Mouse (Mus musculus): ENCODE measurements around the gene Cul4a.

DNA sequence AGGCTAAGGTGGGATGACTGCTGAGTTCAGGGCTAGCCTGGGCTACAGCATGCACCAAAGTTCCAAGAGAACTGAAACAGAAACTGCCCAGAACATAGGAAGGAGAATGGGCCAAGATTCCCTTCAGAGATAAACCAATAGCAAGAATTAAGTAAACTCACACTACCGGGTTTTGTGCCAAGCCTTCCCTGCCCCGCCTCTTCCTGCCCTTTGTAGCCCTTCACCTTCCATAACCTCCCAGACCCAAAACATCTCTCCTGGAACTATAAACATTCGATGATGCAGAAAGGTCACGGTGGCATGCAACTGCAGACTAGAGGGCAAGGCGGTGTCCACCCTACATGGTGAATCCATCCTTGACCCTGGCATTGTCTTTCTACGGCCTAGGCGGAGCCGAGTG lies 84.8 kb downstream of the Cul4a start:
- TF ChIP-seq EP300 (IDR thresholded peaks at IDR 0.05; ENCODE audit: low read depth) (no peak), CTCF (IDR thresholded peaks at IDR 0.05; ENCODE audit: low read depth) (no peak)
